Mouse (Mus musculus) lung, adult 2 months (tissue): ENCODE measurements around the gene Smyd2. TPM values are rescaled to one million over a fixed set of nuclear protein-coding genes. Genes with fewer than 3 reads are reported as not detected.

Source experiments
- DNase-seq: peaks from one replicate; pipeline ENCODE4 v3.0.0; 2022
- H3K4me1 ChIP-seq: fragments of 200-500 bp; 2 replicates; pipeline ENCODE4 v1.6.1; 2011; ENCODE audit warnings: low read length; ENCODE audit not compliant: control insufficient read depth, insufficient read depth
- H3K4me3 ChIP-seq: fragments of 200-500 bp; replicated peaks from 2 replicates; pipeline ENCODE3; 2011; ENCODE audit warnings: low read depth, mild to moderate bottlenecking, control low read depth, low read length; ENCODE audit errors: extremely low read depth
- CTCF ChIP-seq: fragments of 200-500 bp; IDR thresholded peaks from 2 replicates; pipeline ENCODE4 v1.5.1; 2011; ENCODE audit warnings: mild to moderate bottlenecking, low read length, control low read depth; ENCODE audit not compliant: insufficient read depth
- POLR2A ChIP-seq: fragments of 200-500 bp; IDR thresholded peaks from 2 replicates; pipeline ENCODE4 v1.6.1; 2011; ENCODE audit warnings: low read depth, mild to moderate bottlenecking, control low read depth, low read length, borderline replicate concordance; ENCODE audit errors: extremely low read depth
- WGBS: fragments of 180-500 bp; shearing (Covaris S2); methylation state at CpG from one replicate; pipeline ENCODE4 v1.1.7; 2018; 5-methylcytosine and 5-hydroxymethylcytosine counted together
- polyA plus RNA-seq: library from polyadenylated mRNA; depleted of rRNA; stranded (reverse); fragments of >200 nt; gene quantifications from 2 replicates; pipeline ENCODE4 v1.2.3, GENCODE M21; 2012

Smyd2 gene
- polyA plus RNA-seq, 1 experiment, result 23.4 TPM

GRCm38 (mm10) chr1:189879965-189880364, 42.2 kb downstream of the Smyd2 start:
- peaks cover 5% of the 10 kb centered on the region; the same call in 1 of the 2 replicates for H3K4me1 ChIP-seq
- WGBS, result 30% methylated on average over 8 of the region's 8 CpGs
- no peak overlapping the region for H3K4me3 ChIP-seq
- TF ChIP-seq CTCF (no peak), POLR2A (no peak)
- DNase-seq, result no peak

- Histone ChIP-seq H3K4me3 (no peak overlapping the region), H3K4me1 (peaks cover 6% of the 10 kb centered on the region; the same call in 1 of the 2 replicates)
- 43% methylated on average over 2 of the region's 2 CpGs for WGBS
- TF ChIP-seq POLR2A (no peak), CTCF (no peak)
- DNase-seq, result no peak
Measured at GRCm38 (mm10) chr1:189879212-189879611, 43.0 kb downstream of the Smyd2 start.

GRCm38 (mm10) chr1:189876162-189876561, 46.0 kb downstream of the Smyd2 start:
- no peak overlapping the region for H3K4me3 ChIP-seq
- 75% methylated on average over 8 of the region's 8 CpGs for WGBS
- no peak for DNase-seq
- TF ChIP-seq POLR2A, result no peak
- TF ChIP-seq CTCF, result no peak
- H3K4me1 ChIP-seq, result peaks cover 6% of the 10 kb centered on the region; the same call in 1 of the 2 replicates

DNA sequence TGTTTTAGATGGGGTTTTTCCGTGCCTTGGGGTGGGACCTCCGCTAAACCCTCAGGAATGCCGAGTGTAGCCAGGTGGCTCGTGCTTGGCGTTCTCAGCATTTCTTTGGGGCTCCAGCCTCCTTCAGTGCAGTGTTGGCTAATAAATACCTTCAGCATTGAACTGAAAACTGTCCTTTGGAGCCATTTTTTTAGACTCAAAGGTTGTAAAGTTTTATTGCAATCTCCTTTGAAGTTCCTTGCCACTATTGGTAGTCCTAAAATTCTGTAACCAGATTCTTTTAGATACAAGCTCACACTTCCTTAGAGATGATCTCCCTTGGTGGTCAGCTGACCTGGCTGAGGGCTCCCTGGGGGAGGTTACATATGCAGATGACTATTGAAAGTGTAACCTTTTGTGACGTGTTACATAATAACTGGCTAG, 46.7 kb downstream of the Smyd2 start:
- Histone ChIP-seq H3K4me3 (no peak overlapping the region), H3K4me1 (peaks cover 6% of the 10 kb centered on the region; the same call in 1 of the 2 replicates)
- DNase-seq, result peak; percentile 52
- 41% methylated on average over 6 of the region's 6 CpGs for WGBS
- no peak for TF ChIP-seq POLR2A
- no peak for TF ChIP-seq CTCF

GRCm38 (mm10) chr1:189873591-189873990, 48.6 kb downstream of the Smyd2 start:
- no peak for DNase-seq
- no peak for TF ChIP-seq POLR2A
- no peak for TF ChIP-seq CTCF
- WGBS, result 78% methylated on average over 8 of the region's 8 CpGs
- Histone ChIP-seq H3K4me1 (peaks cover 5% of the 10 kb centered on the region; the same call in 1 of the 2 replicates), H3K4me3 (no peak overlapping the region)

GRCm38 (mm10) chr1:189872050-189872449, 50.1 kb downstream of the Smyd2 start:
- TF ChIP-seq POLR2A (no peak), CTCF (no peak)
- H3K4me1 ChIP-seq, result peaks cover 13% of the 10 kb centered on the region
- H3K4me3 ChIP-seq, result no peak overlapping the region
- 83% methylated on average over 4 of the region's 4 CpGs for WGBS
- DNase-seq, result no peak

- H3K4me1 ChIP-seq, result peaks cover 16% of the 10 kb centered on the region
- no peak overlapping the region for H3K4me3 ChIP-seq
- no peak for TF ChIP-seq POLR2A
- no peak for TF ChIP-seq CTCF
- WGBS, result 85% methylated on average over 8 of the region's 8 CpGs
- no peak for DNase-seq
Measured at GRCm38 (mm10) chr1:189871625-189872024, 50.5 kb downstream of the Smyd2 start.

- WGBS, result 82% methylated on average over 8 of the region's 8 CpGs
- DNase-seq, result no peak
- Histone ChIP-seq H3K4me3 (no peak overlapping the region), H3K4me1 (peaks cover 17% of the 10 kb centered on the region)
- peak; percentile 35; the same call in 1 of the 2 replicates for TF ChIP-seq CTCF
- no peak for TF ChIP-seq POLR2A
Measured at GRCm38 (mm10) chr1:189870539-189870938, 51.6 kb downstream of the Smyd2 start.

GRCm38 (mm10) chr1:189869651-189870270, 52.4 kb downstream of the Smyd2 start:
- Histone ChIP-seq H3K4me1 (peaks cover 15% of the 10 kb centered on the region), H3K4me3 (no peak overlapping the region)
- WGBS, result 89% methylated on average over 18 of the region's 18 CpGs
- no peak for DNase-seq
- TF ChIP-seq CTCF, result no peak
- no peak for TF ChIP-seq POLR2A

DNA sequence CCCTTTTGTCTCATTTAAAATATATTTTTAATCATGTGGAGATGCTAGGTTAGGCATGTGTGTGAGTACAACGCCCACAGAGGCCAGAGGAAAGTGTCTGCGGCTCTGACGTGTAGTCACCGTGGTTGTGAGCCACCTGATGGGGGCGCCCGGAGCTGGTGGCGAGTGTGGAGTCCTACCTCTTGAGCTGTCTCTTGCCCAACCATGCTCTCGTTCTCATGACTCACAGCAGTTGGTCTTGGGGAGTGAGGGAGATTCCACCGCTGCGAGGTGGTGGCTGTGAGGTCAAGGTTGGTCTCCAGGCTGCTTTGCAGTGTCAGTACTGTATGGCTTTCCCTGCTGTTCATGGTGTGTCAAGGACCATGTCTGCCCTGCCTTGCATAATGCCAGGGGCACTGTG, 54.1 kb downstream of the Smyd2 start:
- no peak for DNase-seq
- H3K4me1 ChIP-seq, result peaks cover 15% of the 10 kb centered on the region
- WGBS, result 61% methylated on average over 10 of the region's 10 CpGs
- TF ChIP-seq POLR2A, result no peak
- no peak for TF ChIP-seq CTCF
- no peak overlapping the region for H3K4me3 ChIP-seq
